Comparison of ENCODE assay signal across 10 mouse cellular contexts in genomic region chr11:76491817-76492216, GRCm38 (mm10).
A peak's percentile ranks its signal among the peaks of the same experiment; 100 is the strongest.
DNase-seq lines count a peak whose midpoint lies in the region; ATAC-seq lines count a peak whose summit lies in the region.
"Had no signal": no experiment of that assay in that cellular context is flagged by ENCODE, and none has a peak within 500 bp of the region (broad histone marks: within the 10 kb centered on the region; RNA-seq: fewer than 3 reads in every experiment).

No protein-coding gene starts in this region.

- WGBS in heart, embryonic 14.5 days: 82% methylated on average over 9 of the region's 9 CpGs
- WGBS in midbrain, embryonic 16.5 days: 84% methylated on average over 9 of the region's 9 CpGs
- 81% methylated on average over 9 of the region's 9 CpGs for WGBS in midbrain, embryonic 15.5 days
- WGBS in limb, embryonic 12.5 days: 43% methylated on average over 9 of the region's 9 CpGs
- 49% methylated on average over 9 of the region's 9 CpGs for WGBS in stomach, embryonic 16.5 days

- intact Hi-C loops in heart, postnatal 36 days (cut with DNase I): no loop called here

- no peaks in the 10 kb centered on the region for H3K27me3 ChIP-seq in heart, embryonic 14.5 days (ENCODE audit: control insufficient read depth, insufficient read depth, low read length)
- no peaks in the 10 kb centered on the region for H3K27me3 ChIP-seq in midbrain, embryonic 16.5 days (ENCODE audit: control insufficient read depth, insufficient read depth, low read depth, low read length)
- H3K27me3 ChIP-seq in midbrain, embryonic 15.5 days (replicated peaks): no peaks in the 10 kb centered on the region
- no peaks in the 10 kb centered on the region for H3K27me3 ChIP-seq in limb, embryonic 12.5 days
- no peaks in the 10 kb centered on the region for H3K27me3 ChIP-seq in stomach, embryonic 16.5 days (ENCODE audit: control insufficient read depth, insufficient read depth, low read length)
- H3K27me3 ChIP-seq: CH12.LX had no signal

- peaks cover 45 to 66% of the 10 kb centered on the region in 2 experiments for H3K4me1 ChIP-seq in heart, embryonic 14.5 days (ENCODE audit: control insufficient read depth in 2 of 2, insufficient read depth in 2 of 2, low read length in 2 of 2)
- H3K4me1 ChIP-seq in midbrain, embryonic 16.5 days (ENCODE audit: control insufficient read depth, insufficient read depth, low read length): peaks cover 47% of the 10 kb centered on the region
- peaks cover 58% of the 10 kb centered on the region for H3K4me1 ChIP-seq in midbrain, embryonic 15.5 days
- H3K4me1 ChIP-seq in limb, embryonic 12.5 days (replicated peaks): peaks cover 76% of the 10 kb centered on the region
- peaks cover 59% of the 10 kb centered on the region for H3K4me1 ChIP-seq in stomach, embryonic 16.5 days (ENCODE audit: control insufficient read depth, insufficient read depth, low read length)

- no peaks in the 10 kb centered on the region for H3K36me3 ChIP-seq in heart, embryonic 14.5 days (ENCODE audit: control insufficient read depth, insufficient read depth, low read length)
- no peaks in the 10 kb centered on the region for H3K36me3 ChIP-seq in midbrain, embryonic 16.5 days (ENCODE audit: control insufficient read depth, insufficient read depth, low read length)
- H3K36me3 ChIP-seq in midbrain, embryonic 15.5 days (replicated peaks): no peaks in the 10 kb centered on the region
- no peaks in the 10 kb centered on the region for H3K36me3 ChIP-seq in limb, embryonic 12.5 days
- H3K36me3 ChIP-seq in stomach, embryonic 16.5 days (ENCODE audit: control insufficient read depth, insufficient read depth, low read length): no peaks in the 10 kb centered on the region

- H3K4me2 ChIP-seq in heart, embryonic 14.5 days (ENCODE audit: low read length): peak overlapping the region; percentile 69; the same call in 1 of the 2 replicates
- H3K4me2 ChIP-seq in midbrain, embryonic 16.5 days (ENCODE audit: low read length): no peak overlapping the region
- no peak overlapping the region for H3K4me2 ChIP-seq in midbrain, embryonic 15.5 days
- peak overlapping the region; percentile 13 for H3K4me2 ChIP-seq in limb, embryonic 12.5 days
- H3K4me2 ChIP-seq in stomach, embryonic 16.5 days (ENCODE audit: low read depth, low read length): peak overlapping the region; percentile 69

- no peaks in the 10 kb centered on the region for H3K9me3 ChIP-seq in heart, embryonic 14.5 days (ENCODE audit: control insufficient read depth, low read length)
- no peaks in the 10 kb centered on the region for H3K9me3 ChIP-seq in midbrain, embryonic 16.5 days (replicated peaks; ENCODE audit: control insufficient read depth, low read length, poor library complexity, severe bottlenecking)
- no peaks in the 10 kb centered on the region for H3K9me3 ChIP-seq in midbrain, embryonic 15.5 days
- no peaks in the 10 kb centered on the region for H3K9me3 ChIP-seq in limb, embryonic 12.5 days
- H3K9me3 ChIP-seq in stomach, embryonic 16.5 days (replicated peaks; ENCODE audit: control insufficient read depth, low read length): no peaks in the 10 kb centered on the region

- H3K27ac ChIP-seq in heart, embryonic 14.5 days (replicated peaks in 1 of 2; ENCODE audit: control insufficient read depth in 1 of 2, insufficient read depth in 1 of 2, low read depth in 2 of 2, low read length in 2 of 2): no peak overlapping the region
- no peak overlapping the region for H3K27ac ChIP-seq in midbrain, embryonic 16.5 days (ENCODE audit: low read length)
- H3K27ac ChIP-seq in midbrain, embryonic 15.5 days: no peak overlapping the region
- H3K27ac ChIP-seq in limb, embryonic 12.5 days: no peak overlapping the region; the same call in 1 of the 2 replicates
- peak overlapping the region; percentile 22; the same call in 1 of the 2 replicates for H3K27ac ChIP-seq in stomach, embryonic 16.5 days (ENCODE audit: low read length)

- no peak overlapping the region for H3K4me3 ChIP-seq in heart, embryonic 14.5 days (ENCODE audit: control insufficient read depth in 1 of 2, insufficient read depth in 1 of 2, low read depth in 1 of 2, low read length in 2 of 2)
- no peak overlapping the region for H3K4me3 ChIP-seq in midbrain, embryonic 16.5 days (ENCODE audit: low read depth, low read length)
- H3K4me3 ChIP-seq in midbrain, embryonic 15.5 days: no peak overlapping the region
- H3K4me3 ChIP-seq in limb, embryonic 12.5 days (replicated peaks): no peak overlapping the region
- no peak overlapping the region for H3K4me3 ChIP-seq in stomach, embryonic 16.5 days (replicated peaks; ENCODE audit: low read length)

- ATAC-seq in heart, embryonic 14.5 days (ENCODE audit: insufficient number of reproducible peaks, insufficient read depth, low FRiP score, low read depth): no peak
- ATAC-seq in midbrain, embryonic 16.5 days: no peak
- no peak for ATAC-seq in midbrain, embryonic 15.5 days (replicated peaks)
- no peak for ATAC-seq in limb, embryonic 12.5 days (ENCODE audit: insufficient number of reproducible peaks, insufficient read depth, low FRiP score, low TSS enrichment, low read depth)
- no peak for ATAC-seq in stomach, embryonic 16.5 days (ENCODE audit: insufficient read depth, low FRiP score)

- H3K9ac ChIP-seq in heart, embryonic 14.5 days (ENCODE audit: low read length): no peak overlapping the region
- H3K9ac ChIP-seq in midbrain, embryonic 16.5 days (ENCODE audit: low read depth, low read length): peak overlapping the region; percentile 13; the same call in 1 of the 2 replicates
- no peak overlapping the region for H3K9ac ChIP-seq in midbrain, embryonic 15.5 days
- H3K9ac ChIP-seq in limb, embryonic 12.5 days (replicated peaks): no peak overlapping the region
- 0 out of 2 replicates have a peak overlapping the region, but pooled peaks have one; percentile 24 for H3K9ac ChIP-seq in stomach, embryonic 16.5 days (ENCODE audit: low read length)

- no peak for DNase-seq in heart, postnatal 36 days
- DNase-seq in adrenal gland, adult (ENCODE audit: inconsistent age in 2 of 2, low spot score in 1 of 2): no peak
- DNase-seq: adrenal gland, postnatal 10 days; right cerebral cortex, postnatal 25 days had no signal

Comparison
In these comparisons a context has a peak if more than half of its experiments do, and no peak if none do; other contexts are left out.
1. H3K9ac ChIP-seq: peak in midbrain, embryonic 16.5 days (single experiment) and stomach, embryonic 16.5 days (single experiment); none in heart, embryonic 14.5 days (single experiment), midbrain, embryonic 15.5 days (single experiment) and limb, embryonic 12.5 days (single experiment).
2. H3K4me2 ChIP-seq: peak in heart, embryonic 14.5 days (single experiment), limb, embryonic 12.5 days (single experiment) and stomach, embryonic 16.5 days (single experiment); none in midbrain, embryonic 16.5 days (single experiment) and midbrain, embryonic 15.5 days (single experiment).